Mouse (Mus musculus) liver, adult 2 months (tissue): ENCODE results near the gene Ctso. TPM values are rescaled to one million over a fixed set of nuclear protein-coding genes. Genes with fewer than 3 reads are reported as not detected.

Experiments
- DNase-seq: peaks from one replicate; pipeline ENCODE4 v3.0.0-alpha.2; 2011; ENCODE audit warnings: low read depth, low spot score; ENCODE audit errors: extremely low read depth
- H3K27ac ChIP-seq: fragments of 200-500 bp; replicated peaks from 2 replicates; pipeline ENCODE4 v1.5.1; 2012; ENCODE audit warnings: low read depth, mild to moderate bottlenecking, control low read depth, inconsistent platforms, low read length; ENCODE audit not compliant: insufficient read depth
- H3K27me3 ChIP-seq: fragments of 200-500 bp; 2 replicates; pipeline ENCODE4 v1.6.1; 2012; ENCODE audit warnings: mild to moderate bottlenecking, moderate library complexity, low read length, inconsistent platforms; ENCODE audit not compliant: control insufficient read depth, insufficient read depth
- H3K36me3 ChIP-seq: fragments of 200-500 bp; 2 replicates; pipeline ENCODE4 v1.6.1; 2012; ENCODE audit warnings: low read length, inconsistent platforms; ENCODE audit not compliant: control insufficient read depth, insufficient read depth
- H3K4me1 ChIP-seq: fragments of 200-500 bp; 2 replicates; pipeline ENCODE4 v1.6.1; 2011; ENCODE audit warnings: low read length; ENCODE audit not compliant: control insufficient read depth, insufficient read depth
- H3K4me3 ChIP-seq: fragments of 200-500 bp; 2 replicates; pipeline ENCODE4 v1.5.1; 2011; ENCODE audit warnings: low read depth, mild to moderate bottlenecking, control low read depth, low read length, moderate library complexity; ENCODE audit not compliant: insufficient read depth
- H3K79me2 ChIP-seq: fragments of 200-500 bp; 2 replicates; pipeline ENCODE4 v1.6.1; 2012; ENCODE audit warnings: inconsistent platforms, mild to moderate bottlenecking, low read length, moderate library complexity; ENCODE audit not compliant: control insufficient read depth, insufficient read depth
- H3K9ac ChIP-seq: fragments of 200-500 bp; 2 replicates; pipeline ENCODE4 v1.6.1; 2012; ENCODE audit warnings: low read depth, mild to moderate bottlenecking, control low read depth, inconsistent platforms, low read length
- CTCF ChIP-seq: fragments of 200-500 bp; IDR thresholded peaks from 2 replicates; pipeline ENCODE4 v1.5.1; 2011; ENCODE audit warnings: low read depth, low read length, control low read depth
- POLR2A ChIP-seq: fragments of 200-500 bp; IDR thresholded peaks from 2 replicates; pipeline ENCODE4 v1.6.1; 2011; ENCODE audit warnings: low read length, control low read depth; ENCODE audit not compliant: insufficient read depth; ENCODE audit errors: extremely low read depth
- WGBS: fragments of 180-500 bp; shearing (Covaris S2); methylation state at CpG from one replicate; pipeline ENCODE4 v1.1.7; 2018; 5-methylcytosine and 5-hydroxymethylcytosine counted together
- polyA plus RNA-seq: library from polyadenylated mRNA; depleted of rRNA; stranded (reverse); fragments of >200 nt; gene quantifications from 2 replicates; pipeline ENCODE4 v1.2.3, GENCODE M21; 2012; rRNA removed
- total RNA-seq: library from RNA; depleted of rRNA; stranded (reverse); fragments of >200 nt; gene quantifications from 2 replicates; pipeline ENCODE4 v1.2.3, GENCODE M21; 2014; rRNA removed

Ctso gene
- total and polyA plus RNA-seq, 2 experiments: 14.3 to 54.7 TPM

GRCm38 (mm10) chr3:81990531-81990930 lies 58.1 kb downstream of the Ctso start:
- Histone ChIP-seq H3K27me3 (no peaks in the 10 kb centered on the region), H3K27ac (peak overlapping the region; percentile 32; the same call in 1 of the 2 replicates), H3K4me3 (no peak overlapping the region), H3K79me2 (no peaks in the 10 kb centered on the region; the same call in 1 of the 2 replicates), H3K9ac (no peak overlapping the region), H3K36me3 (no peaks in the 10 kb centered on the region), H3K4me1 (peaks cover 30% of the 10 kb centered on the region)
- no peak for TF ChIP-seq POLR2A
- no peak for TF ChIP-seq CTCF
- DNase-seq: peak; percentile 100
- 19% methylated on average over 3 of the region's 3 CpGs for WGBS

DNA sequence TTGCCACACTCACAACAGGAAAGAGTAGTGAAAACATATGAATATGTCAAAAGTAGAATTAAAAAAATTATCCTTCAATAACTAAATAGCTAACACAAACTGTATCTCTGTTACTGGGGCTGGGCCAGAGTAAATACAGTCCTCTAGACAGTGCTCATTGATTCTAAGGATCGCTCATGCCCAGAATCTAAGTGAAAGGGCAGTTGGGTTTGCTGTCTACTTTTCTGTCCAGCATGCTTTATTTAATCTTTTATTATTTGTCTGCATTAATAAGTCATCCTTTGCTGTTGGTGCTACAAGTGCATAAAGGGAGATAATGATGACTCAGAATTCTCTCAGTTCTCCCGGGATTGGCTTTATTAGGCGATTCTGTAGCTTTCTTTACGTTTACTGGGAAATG lies 63.0 kb downstream of the Ctso start:
- H3K79me2 ChIP-seq: no peaks in the 10 kb centered on the region; the same call in 1 of the 2 replicates
- H3K27me3 ChIP-seq: no peaks in the 10 kb centered on the region
- TF ChIP-seq POLR2A: no peak
- no peak for TF ChIP-seq CTCF
- H3K27ac ChIP-seq: peak overlapping the region; percentile 71
- H3K9ac ChIP-seq: peak overlapping the region; percentile 35; the same call in 1 of the 2 replicates
- peaks cover 15% of the 10 kb centered on the region; the same call in 1 of the 2 replicates for H3K4me1 ChIP-seq
- H3K4me3 ChIP-seq: peak overlapping the region; percentile 15; the same call in 1 of the 2 replicates
- H3K36me3 ChIP-seq: no peaks in the 10 kb centered on the region
- 10% methylated on average over 4 of the region's 4 CpGs for WGBS
- peak; percentile 97 for DNase-seq

DNA sequence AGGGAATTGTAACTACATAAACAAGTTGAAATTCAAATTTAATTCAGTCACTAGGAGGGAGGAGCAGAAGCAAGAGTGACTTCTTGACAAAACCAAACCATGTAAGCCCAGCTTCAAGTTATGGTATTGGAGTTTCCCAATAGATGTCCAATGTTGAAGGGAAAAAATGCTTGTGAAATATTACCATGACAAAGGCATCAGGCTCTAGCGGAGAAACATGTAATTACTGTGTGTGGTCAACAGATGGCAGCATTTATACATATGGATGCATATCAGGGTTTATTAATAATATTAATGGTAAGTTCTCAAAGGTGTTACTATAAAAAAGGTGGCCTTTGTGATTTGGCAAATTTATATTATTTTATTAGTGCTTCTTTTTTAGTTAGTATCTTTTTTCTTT lies 63.6 kb downstream of the Ctso start:
- Histone ChIP-seq H3K36me3 (no peaks in the 10 kb centered on the region), H3K4me3 (no peak overlapping the region), H3K27ac (no peak overlapping the region), H3K27me3 (no peaks in the 10 kb centered on the region), H3K4me1 (peaks cover 11% of the 10 kb centered on the region; the same call in 1 of the 2 replicates), H3K9ac (no peak overlapping the region), H3K79me2 (no peaks in the 10 kb centered on the region; the same call in 1 of the 2 replicates)
- DNase-seq: peak; percentile 86
- TF ChIP-seq CTCF (peak; percentile 62), POLR2A (no peak)
- WGBS: 0% methylated on average over 1 of the region's 1 CpGs

Other genes starting within 250 kb of the Ctso start
- 2,393 and 2,551 TPM in 2 replicates for gene Tdo2, start 43.6 kb downstream of the Ctso start, total RNA-seq
- gene Tdo2, start 43.6 kb downstream of the Ctso start, polyA plus RNA-seq: 931 and 1,118 TPM in 2 replicates
- gene Asic5, start 49.7 kb downstream of the Ctso start, total RNA-seq: 7.5 and 8.7 TPM in 2 replicates
- 1.1 and 1.7 TPM in 2 replicates for gene Asic5, start 49.7 kb downstream of the Ctso start, polyA plus RNA-seq
- 6.7 and 7.3 TPM in 2 replicates for gene Gucy1b1, start 142.1 kb downstream of the Ctso start, total RNA-seq
- gene Gucy1b1, start 142.1 kb downstream of the Ctso start, polyA plus RNA-seq: 1.9 and 3.0 TPM in 2 replicates
- 4.6 and 5.9 TPM in 2 replicates for gene Gucy1a1, start 213.2 kb downstream of the Ctso start, total RNA-seq
- gene Gucy1a1, start 213.2 kb downstream of the Ctso start, polyA plus RNA-seq: 1.4 and 2.7 TPM in 2 replicates